Comparison of ENCODE assay signal across 8 mouse cellular contexts in genomic region chr2:157204366-157205218, GRCm38 (mm10). TPM values are rescaled to one million over a fixed set of nuclear protein-coding genes. Genes with fewer than 3 reads are reported as not detected.
DNase-seq lines count a peak whose midpoint lies in the region; ATAC-seq lines count a peak whose summit lies in the region.

Gene Rbl1 (minus strand): TSS chr2:157204534.

- H3K4me1 ChIP-seq in heart, embryonic 14.5 days (ENCODE audit: control insufficient read depth in 2 of 2, insufficient read depth in 2 of 2, low read length in 2 of 2) = no peaks in the 10 kb centered on the region; a peak in 1 of 4 replicates
- peaks cover 32% of the 10 kb centered on the region for H3K4me1 ChIP-seq in liver, embryonic 13.5 days (replicated peaks)
- H3K4me1 ChIP-seq in stomach, embryonic 16.5 days (ENCODE audit: control insufficient read depth, insufficient read depth, low read length) = peaks cover 5% of the 10 kb centered on the region; the same call in 1 of the 2 replicates

- WGBS in heart, embryonic 14.5 days = 1% methylated on average over 72 of the region's 73 CpGs
- WGBS in liver, embryonic 13.5 days (ENCODE audit: insufficient replicate concordance) = 1% methylated on average over 73 of the region's 73 CpGs
- under 1% methylated on average over 72 of the region's 73 CpGs for WGBS in stomach, embryonic 16.5 days

- peaks cover 4% of the 10 kb centered on the region; the same call in 1 of the 2 replicates for H3K9me3 ChIP-seq in heart, embryonic 14.5 days (ENCODE audit: control insufficient read depth, low read length)
- no peaks in the 10 kb centered on the region for H3K9me3 ChIP-seq in liver, embryonic 13.5 days (replicated peaks)
- no peaks in the 10 kb centered on the region for H3K9me3 ChIP-seq in stomach, embryonic 16.5 days (replicated peaks; ENCODE audit: control insufficient read depth, low read length)

- peak within 1 kb of the TSS; percentile 95 for H3K9ac ChIP-seq in heart, embryonic 14.5 days (ENCODE audit: low read length)
- H3K9ac ChIP-seq in liver, embryonic 13.5 days = peak within 1 kb of the TSS; percentile 96
- peak within 1 kb of the TSS; percentile 97 for H3K9ac ChIP-seq in stomach, embryonic 16.5 days (ENCODE audit: low read length)

- peak; percentile 85 for ATAC-seq in erythroid progenitor cell, adult 5-6 weeks (replicated peaks; ENCODE audit: low FRiP score, poor library complexity, severe bottlenecking)
- peak; percentile 77 for ATAC-seq in heart, embryonic 14.5 days (ENCODE audit: insufficient number of reproducible peaks, insufficient read depth, low FRiP score, low read depth)
- ATAC-seq in liver, embryonic 13.5 days (ENCODE audit: low read depth) = peak; percentile 81
- peak; percentile 90 for ATAC-seq in stomach, embryonic 16.5 days (ENCODE audit: insufficient read depth, low FRiP score)

- peak within 1 kb of the TSS; percentile 88 to 93 for H3K27ac ChIP-seq in heart, embryonic 14.5 days (replicated peaks in 1 of 2; ENCODE audit: control insufficient read depth in 1 of 2, insufficient read depth in 1 of 2, low read depth in 2 of 2, low read length in 2 of 2)
- H3K27ac ChIP-seq in liver, embryonic 13.5 days = peak within 1 kb of the TSS; percentile 92
- H3K27ac ChIP-seq in stomach, embryonic 16.5 days (ENCODE audit: low read length) = peak within 1 kb of the TSS; percentile 97

- peak within 1 kb of the TSS; percentile 94 for H3K4me2 ChIP-seq in heart, embryonic 14.5 days (ENCODE audit: low read length)
- H3K4me2 ChIP-seq in liver, embryonic 13.5 days = peak within 1 kb of the TSS; percentile 80
- peak within 1 kb of the TSS; percentile 69 for H3K4me2 ChIP-seq in stomach, embryonic 16.5 days (ENCODE audit: low read depth, low read length)

- DNase-seq in CD4-positive helper T cell, adult 2 months (ENCODE audit: low read depth, low spot score) = peak; percentile 95
- DNase-seq in brain, embryonic 18.5 days (ENCODE audit: low read depth, low spot score) = peak; percentile 88
- DNase-seq in kidney, postnatal 14 days = peak; percentile 92
- DNase-seq in liver, embryonic 13.5 days = peak; percentile 82
- DNase-seq in neural tube, embryonic 10.5 days (ENCODE audit: extremely low spot score, low spot score) = peak; percentile 96

- H3K4me3 ChIP-seq in heart, embryonic 14.5 days (ENCODE audit: control insufficient read depth in 1 of 2, insufficient read depth in 1 of 2, low read depth in 1 of 2, low read length in 2 of 2) = peak within 1 kb of the TSS; percentile 82 to 87
- peak within 1 kb of the TSS; percentile 88 for H3K4me3 ChIP-seq in liver, embryonic 13.5 days (replicated peaks)
- peak within 1 kb of the TSS; percentile 76 for H3K4me3 ChIP-seq in stomach, embryonic 16.5 days (replicated peaks; ENCODE audit: low read length)

- no peaks in the 10 kb centered on the region for H3K27me3 ChIP-seq in heart, embryonic 14.5 days (ENCODE audit: control insufficient read depth, insufficient read depth, low read length)
- H3K27me3 ChIP-seq in liver, embryonic 13.5 days = no peaks in the 10 kb centered on the region
- H3K27me3 ChIP-seq in stomach, embryonic 16.5 days (ENCODE audit: control insufficient read depth, insufficient read depth, low read length) = no peaks in the 10 kb centered on the region

- peaks cover 3% of the 10 kb centered on the region; the same call in 1 of the 2 replicates for H3K36me3 ChIP-seq in heart, embryonic 14.5 days (ENCODE audit: control insufficient read depth, insufficient read depth, low read length)
- H3K36me3 ChIP-seq in liver, embryonic 13.5 days = peaks cover 24% of the 10 kb centered on the region
- H3K36me3 ChIP-seq in stomach, embryonic 16.5 days (ENCODE audit: control insufficient read depth, insufficient read depth, low read length) = no peaks in the 10 kb centered on the region

RNA-seq across cellular contexts. Expression of gene Rbl1, which starts in this region (rescaled TPM):
- 129 and 132 TPM in 2 replicates for total RNA-seq in erythroid progenitor cell, adult 5-6 weeks (2015; ENCODE audit: low replicate concordance)
- total RNA-seq in erythroid progenitor cell, adult 5-6 weeks (2017; ENCODE audit: low replicate concordance) = 160 and 169 TPM in 2 replicates
- polyA plus RNA-seq in heart, embryonic 14.5 days (2014; fragmentation: Nextera tagmentation; extraction: Ambion mirVana) = 18.2 and 19.9 TPM in 2 replicates
- polyA plus RNA-seq in liver, embryonic 13.5 days (2015; fragmentation: Nextera tagmentation; extraction: Ambion mirVana) = 20.9 and 27.4 TPM in 2 replicates
- polyA plus RNA-seq in stomach, embryonic 16.5 days (2015; fragmentation: Nextera tagmentation; extraction: Ambion mirVana) = 17.6 and 20.2 TPM in 2 replicates

Comparison
In these comparisons a context has a peak if more than half of its experiments do, and no peak if none do; other contexts are left out.
1. Peak in every context shown above with its lines: DNase-seq, ATAC-seq, H3K4me3 ChIP-seq and H3K27ac ChIP-seq.